Mouse (Mus musculus) CH12.LX (cell line): ENCODE results near the gene Wipf1.

Source experiments
- EP300 ChIP-seq: IDR thresholded peaks from 2 replicates; pipeline ENCODE4 v1.6.1; 2011; ENCODE audit warnings: low read length, improper control_type of control experiment
- GABPA ChIP-seq: IDR thresholded peaks from 2 replicates; pipeline ENCODE4 v1.6.1; 2012; ENCODE audit warnings: low read depth, low read length, improper control_type of control experiment, inconsistent platforms; ENCODE audit not compliant: insufficient replicate concordance
- JUN ChIP-seq: IDR thresholded peaks from 2 replicates; pipeline ENCODE4 v1.6.1; 2011; ENCODE audit warnings: low read depth, mild to moderate bottlenecking, low read length, improper control_type of control experiment, moderate library complexity; ENCODE audit not compliant: insufficient read depth
- MAFK ChIP-seq: IDR thresholded peaks from 2 replicates; pipeline ENCODE4 v1.6.1; 2011; ENCODE audit warnings: low read length, improper control_type of control experiment; ENCODE audit not compliant: insufficient replicate concordance
- POLR2A ChIP-seq: IDR thresholded peaks from 2 replicates; pipeline ENCODE4 v1.6.1; 2011; ENCODE audit warnings: low read depth, mild to moderate bottlenecking, improper control_type of control experiment, low read length

DNA sequence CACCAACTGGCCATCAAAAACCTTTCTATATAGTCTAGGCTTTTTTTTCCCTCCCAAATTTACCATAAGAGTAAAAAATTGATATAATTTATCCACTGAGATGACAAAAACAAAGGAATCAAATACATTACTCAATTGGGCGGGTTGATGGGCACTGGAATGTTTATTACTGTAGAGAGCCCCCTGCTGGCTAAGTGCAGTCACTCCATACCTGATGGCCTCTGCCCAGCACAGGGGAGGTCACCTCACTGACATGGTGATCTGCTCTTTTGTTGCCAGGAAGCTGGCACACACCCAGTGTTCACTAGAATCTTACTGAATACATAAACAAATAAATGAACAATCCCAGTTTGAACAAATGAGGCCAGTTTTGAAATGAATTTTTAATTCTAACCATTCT, 102.2 kb downstream of the Wipf1 start:
- TF ChIP-seq JUN (no peak), EP300 (no peak), MAFK (no peak), GABPA (no peak), POLR2A (no peak)
